Mouse (Mus musculus): ENCODE measurements at regions not wholly inside any gene's neighbourhood (a gene's known extent, or its start where the extent isn't known, plus 50 kb on each side); places are given as distances from the start of the nearest gene placed in this dataset.

GRCm38 (mm10) chr9:50443708-50444463 lies 50.4 kb upstream of the Plet1 start:
- Histone ChIP-seq H3K27me3 (ENCODE audit: insufficient read depth, low read length) (no peaks in the 10 kb centered on the region), H3K4me1 (replicated peaks; ENCODE audit: insufficient read depth, low read length) (no peaks in the 10 kb centered on the region), H3K36me3 (ENCODE audit: insufficient read depth, low read length) (no peaks in the 10 kb centered on the region), H3K27ac (no peak overlapping the region), H3K4me2 (ENCODE audit: low read length) (no peak overlapping the region), H3K9me3 (replicated peaks; ENCODE audit: low read length) (no peaks in the 10 kb centered on the region), H3K9ac (ENCODE audit: low read depth, low read length) (no peak overlapping the region), H3K4me3 (replicated peaks; ENCODE audit: low read depth, low read length) (no peak overlapping the region)
- TF ChIP-seq CTCF (IDR thresholded peaks at IDR 0.05; ENCODE audit: low read depth): peak; percentile 96
- WGBS: 55% methylated on average over 23 of the region's 23 CpGs
- peak; percentile 57; the same call in 1 of the 2 replicates for ATAC-seq (replicated peaks; ENCODE audit: low FRiP score, low read depth)
- peak; percentile 88 for DNase-seq (ENCODE audit: low spot score)
